In genomic region chr2:75240976-75241375, GRCm38 (mm10) we compare ENCODE assay signal across 25 mouse cellular contexts.
DNase-seq lines count a peak whose midpoint lies in the region; ATAC-seq and TF ChIP-seq lines count a peak whose summit lies in the region.
"Had no signal": no experiment of that assay in that cellular context is flagged by ENCODE, and none has a peak within 500 bp of the region (broad histone marks: within the 10 kb centered on the region; RNA-seq: fewer than 3 reads in every experiment).

No protein-coding gene starts in this region.

- no peaks in the 10 kb centered on the region for H3K4me1 ChIP-seq in lung, embryonic 14.5 days (ENCODE audit: insufficient read depth)
- no peaks in the 10 kb centered on the region for H3K4me1 ChIP-seq in liver, embryonic 11.5 days (replicated peaks; ENCODE audit: control insufficient read depth, insufficient read depth, low read length)
- H3K4me1 ChIP-seq: embryonic facial prominence, embryonic 12.5 days had no signal

- H3K36me3 ChIP-seq in lung, embryonic 14.5 days (ENCODE audit: insufficient read depth): no peaks in the 10 kb centered on the region
- H3K36me3 ChIP-seq in liver, embryonic 11.5 days (ENCODE audit: control insufficient read depth, insufficient read depth, low read length): no peaks in the 10 kb centered on the region
- H3K36me3 ChIP-seq: embryonic facial prominence, embryonic 12.5 days; embryonic facial prominence, embryonic 15.5 days; hindbrain, embryonic 12.5 days; hindbrain, embryonic 15.5 days had no signal

- ATAC-seq in lung, embryonic 14.5 days (ENCODE audit: insufficient read depth): no peak
- ATAC-seq in liver, embryonic 11.5 days (replicated peaks; ENCODE audit: low FRiP score): no peak
- ATAC-seq: activated CD4-positive, CD25-positive, alpha-beta regulatory T cell, adult 4 months; forebrain, embryonic 14.5 days; forebrain, postnatal 0 days had no signal

- 63% methylated on average over 1 of the region's 1 CpGs for WGBS in lung, embryonic 14.5 days
- WGBS in liver, embryonic 11.5 days: 77% methylated on average over 1 of the region's 1 CpGs

- no peak for TF ChIP-seq CTCF in lung, embryonic 14.5 days (IDR thresholded peaks at IDR 0.05; ENCODE audit: low read depth)

- no peak overlapping the region for H3K9ac ChIP-seq in lung, embryonic 14.5 days
- no peak overlapping the region for H3K9ac ChIP-seq in liver, embryonic 11.5 days (ENCODE audit: low read depth, low read length)
- H3K9ac ChIP-seq: embryonic facial prominence, embryonic 12.5 days; embryonic facial prominence, embryonic 15.5 days; forebrain, postnatal 0 days; hindbrain, embryonic 12.5 days; hindbrain, embryonic 15.5 days had no signal

- H3K27ac ChIP-seq in lung, embryonic 14.5 days (ENCODE audit: low read depth): no peak overlapping the region
- H3K27ac ChIP-seq in liver, embryonic 11.5 days (ENCODE audit: low read depth, low read length): no peak overlapping the region
- H3K27ac ChIP-seq: embryonic facial prominence, embryonic 12.5 days; embryonic facial prominence, embryonic 15.5 days; gastrocnemius, adult 2 months; hindbrain, embryonic 12.5 days; hindbrain, embryonic 15.5 days had no signal

- no peaks in the 10 kb centered on the region for H3K9me3 ChIP-seq in lung, embryonic 14.5 days (ENCODE audit: low read depth, low read length)
- no peaks in the 10 kb centered on the region for H3K9me3 ChIP-seq in liver, embryonic 11.5 days (ENCODE audit: control insufficient read depth, low read length)
- H3K9me3 ChIP-seq: embryonic facial prominence, embryonic 12.5 days; embryonic facial prominence, embryonic 15.5 days; hindbrain, embryonic 12.5 days; hindbrain, embryonic 15.5 days had no signal

- no peak overlapping the region for H3K4me3 ChIP-seq in lung, embryonic 14.5 days (ENCODE audit: low read depth, low read length)
- H3K4me3 ChIP-seq in liver, embryonic 11.5 days (ENCODE audit: low read depth, low read length): no peak overlapping the region
- H3K4me3 ChIP-seq: embryonic facial prominence, embryonic 12.5 days; embryonic facial prominence, embryonic 15.5 days; gastrocnemius, adult 2 months; hindbrain, embryonic 12.5 days; hindbrain, embryonic 15.5 days had no signal

- H3K4me2 ChIP-seq in lung, embryonic 14.5 days: no peak overlapping the region
- no peak overlapping the region for H3K4me2 ChIP-seq in liver, embryonic 11.5 days
- H3K4me2 ChIP-seq: embryonic facial prominence, embryonic 12.5 days; embryonic facial prominence, embryonic 15.5 days; heart, embryonic 11.5 days; hindbrain, embryonic 12.5 days; hindbrain, embryonic 15.5 days had no signal

- DNase-seq in lung, embryonic 14.5 days: peak; percentile 28
- no peak for DNase-seq in lung, adult 18-20 months
- DNase-seq in lung, postnatal 4 days: peak; percentile 19 to 50
- no peak for DNase-seq in lung, postnatal 14 days
- peak; percentile 37 for DNase-seq in Muller cell, postnatal 12 days (ENCODE audit: inconsistent ontology term)
- DNase-seq in kidney, postnatal 25 days: no peak
- DNase-seq in liver, embryonic 11.5 days (ENCODE audit: low spot score): no peak
- DNase-seq: adrenal gland, adult 8-10 months; adrenal gland, postnatal 25 days; B cell, adult 2 months; cerebellum, adult 18-20 months; cerebellum, adult 9-10 months; cerebellum, postnatal 25 days; forebrain, postnatal 0 days; gastrocnemius, adult 2 months; gastrocnemius, postnatal 14 days; heart, adult 11 months had no signal

- H3K27me3 ChIP-seq in lung, embryonic 14.5 days (ENCODE audit: insufficient read depth, low read length): no peaks in the 10 kb centered on the region
- no peaks in the 10 kb centered on the region for H3K27me3 ChIP-seq in liver, embryonic 11.5 days (replicated peaks; ENCODE audit: control insufficient read depth, insufficient read depth, low read length)
- H3K27me3 ChIP-seq: CH12.LX; embryonic facial prominence, embryonic 12.5 days; embryonic facial prominence, embryonic 15.5 days; hindbrain, embryonic 12.5 days; hindbrain, embryonic 15.5 days had no signal

Comparison
In these comparisons a context has a peak if more than half of its experiments do, and no peak if none do; other contexts are left out.
1. DNase-seq: peak in lung, embryonic 14.5 days (single experiment), lung, postnatal 4 days (2 of 2) and Muller cell, postnatal 12 days (single experiment); none in lung, adult 18-20 months (0 of 2), lung, postnatal 14 days (single experiment), kidney, postnatal 25 days (0 of 2) and liver, embryonic 11.5 days (single experiment).